In the genomic region with DNA sequence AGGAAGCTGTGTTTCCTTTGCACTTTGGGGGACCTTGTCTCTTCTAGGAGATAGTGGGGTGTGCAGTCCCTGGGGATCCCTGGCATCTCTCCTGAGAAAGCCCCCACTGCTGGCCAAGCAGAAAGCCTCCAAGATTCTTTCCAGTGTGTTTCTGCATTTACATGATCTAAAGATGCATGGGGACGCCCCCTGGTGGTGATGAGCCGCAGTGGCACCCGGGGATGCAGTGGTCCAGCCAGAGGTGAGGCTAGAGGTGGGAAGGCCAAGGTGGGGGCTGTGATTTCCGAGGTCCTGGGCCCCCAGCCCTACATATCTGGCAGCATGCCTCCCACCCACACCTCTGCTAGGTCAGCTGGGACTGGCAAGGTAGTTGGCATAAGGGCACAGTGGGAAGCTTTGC, we compare ENCODE assay signal across 8 mouse cellular contexts. TPM values are rescaled to one million over a fixed set of nuclear protein-coding genes. Genes with fewer than 3 reads are reported as not detected.
DNase-seq lines count a peak whose midpoint lies in the region; ATAC-seq and TF ChIP-seq lines count a peak whose summit lies in the region.

No protein-coding gene starts in this region.

- no peak overlapping the region for H3K9ac ChIP-seq in neural tube, embryonic 15.5 days (replicated peaks)

- H3K27ac ChIP-seq in neural tube, embryonic 15.5 days (replicated peaks), result no peak overlapping the region

- peak; percentile 76 for TF ChIP-seq CTCF in lung, adult 2 months (IDR thresholded peaks at IDR 0.05; ENCODE audit: insufficient read depth, low read length)

- H3K27me3 ChIP-seq in neural tube, embryonic 15.5 days (replicated peaks), result no peaks in the 10 kb centered on the region

- H3K36me3 ChIP-seq in neural tube, embryonic 15.5 days, result peaks cover 29% of the 10 kb centered on the region

- H3K4me2 ChIP-seq in neural tube, embryonic 15.5 days, result no peak overlapping the region

- no peaks in the 10 kb centered on the region for H3K9me3 ChIP-seq in neural tube, embryonic 15.5 days (replicated peaks)

- peaks cover 17% of the 10 kb centered on the region; the same call in 1 of the 2 replicates for H3K4me1 ChIP-seq in neural tube, embryonic 15.5 days
- H3K4me1 ChIP-seq in lung, adult 2 months (ENCODE audit: control insufficient read depth, insufficient read depth, low read length), result no peaks in the 10 kb centered on the region

- peak; percentile 75 for DNase-seq in neural tube, embryonic 10.5 days (ENCODE audit: extremely low spot score, low spot score)
- peak; percentile 15 for DNase-seq in c-Kit-negative CD71-positive TER-119-positive erythroid progenitor cells, embryonic 14.5 days (ENCODE audit: low read depth, low spot score)
- peak; percentile 65 to 74 for DNase-seq in frontal cortex, postnatal 14 days (ENCODE audit: low spot score in 2 of 2)
- peak; percentile 89 for DNase-seq in kidney, postnatal 4 days
- DNase-seq in lung, adult 2 months, result peak; percentile 75
- DNase-seq in right cerebral cortex, postnatal 10 days (ENCODE audit: low spot score in 2 of 2), result peak; percentile 78 to 82
- peak; percentile 78 for DNase-seq in urinary bladder, postnatal 14 days (ENCODE audit: low spot score)

- ATAC-seq in neural tube, embryonic 15.5 days (ENCODE audit: low FRiP score), result no peak

- no peak for TF ChIP-seq POLR2A in lung, adult 2 months (IDR thresholded peaks at IDR 0.05; ENCODE audit: borderline replicate concordance, extremely low read depth, low read depth, low read length)

- WGBS in neural tube, embryonic 15.5 days, result under 1% methylated on average over 4 of the region's 4 CpGs
- under 1% methylated on average over 4 of the region's 4 CpGs for WGBS in lung, adult 2 months

- H3K4me3 ChIP-seq in neural tube, embryonic 15.5 days (replicated peaks), result no peak overlapping the region
- H3K4me3 ChIP-seq in lung, adult 2 months (replicated peaks; ENCODE audit: extremely low read depth, low read depth, low read length), result no peak overlapping the region

RNA-seq across cellular contexts. Expression of a gene that starts 19.2 kb away (rescaled TPM):
- 0.44 and 0.51 TPM in 2 replicates for polyA plus RNA-seq in neural tube, embryonic 15.5 days (2015; fragmentation: Nextera tagmentation; extraction: Ambion mirVana)
- 10.8 and 16.8 TPM in 2 replicates for polyA plus RNA-seq in lung, adult 2 months (2012; rRNA removed)

RNA-seq across cellular contexts. Expression of a gene that starts 49.4 kb away (rescaled TPM):
- 145 and 179 TPM in 2 replicates for polyA plus RNA-seq in neural tube, embryonic 15.5 days (2015; fragmentation: Nextera tagmentation; extraction: Ambion mirVana)
- polyA plus RNA-seq in lung, adult 2 months (2012; rRNA removed), result 2.2 and 2.5 TPM in 2 replicates

Comparison
In these comparisons a context has a peak if more than half of its experiments do, and no peak if none do; other contexts are left out.
1. DNase-seq: peak in every context shown above with its lines; median percentile 89 in kidney, postnatal 4 days; 80 in right cerebral cortex, postnatal 10 days; 78 in urinary bladder, postnatal 14 days; 75 in neural tube, embryonic 10.5 days; 75 in lung, adult 2 months; 70 in frontal cortex, postnatal 14 days; 15 in c-Kit-negative CD71-positive TER-119-positive erythroid progenitor cells, embryonic 14.5 days.
2. RNA of a gene that starts 49.4 kb away (polyA plus RNA-seq): 145 to 179 TPM in neural tube, embryonic 15.5 days; 2.2 to 2.5 TPM in lung, adult 2 months; every median in the first group is over 10 times any median in the second.